ENCODE assay signal across 8 mouse cellular contexts in the genomic region with DNA sequence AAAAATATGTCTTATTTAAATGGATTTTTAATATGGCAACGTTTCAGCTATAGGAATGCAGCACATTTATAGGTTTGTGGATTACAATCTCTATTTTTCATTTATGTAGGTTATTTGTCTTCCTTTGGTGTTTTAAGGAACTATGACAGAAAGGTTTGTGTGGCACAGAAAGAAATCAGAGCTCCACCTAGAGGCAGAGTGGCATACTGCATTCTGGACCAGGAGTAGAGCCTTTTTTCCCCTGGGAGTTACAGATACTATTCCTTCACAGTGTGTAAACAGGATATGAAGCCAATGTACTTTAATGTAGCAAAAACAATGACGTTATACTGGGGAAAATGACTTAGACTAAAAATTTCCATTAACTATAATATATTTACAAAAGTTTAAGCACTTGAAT.
DNase-seq lines count a peak whose midpoint lies in the region; ATAC-seq lines count a peak whose summit lies in the region.

No protein-coding gene starts in this region.

- no peak overlapping the region for H3K9ac ChIP-seq in forebrain, embryonic 13.5 days

- H3K4me2 ChIP-seq in forebrain, embryonic 13.5 days = no peak overlapping the region

- DNase-seq in ovary, postnatal 10 days (ENCODE audit: low spot score) = peak; percentile 10
- no peak for DNase-seq in ovary, adult 18-20 months (ENCODE audit: low spot score)
- DNase-seq in adrenal gland, postnatal 36 days = peak; percentile 52 to 72
- peak; percentile 87 for DNase-seq in induced T-regulatory cell, adult 2 months (ENCODE audit: low read depth)
- DNase-seq in left cerebral cortex, adult 8-10 months (ENCODE audit: low spot score in 2 of 2) = peak; percentile 15
- DNase-seq in thymus, postnatal 4 days = peak; percentile 78

- no peaks in the 10 kb centered on the region for H3K4me1 ChIP-seq in forebrain, embryonic 13.5 days

- peak; percentile 77 for ATAC-seq in forebrain, embryonic 13.5 days
- ATAC-seq in neutrophil, adult 5-6 weeks (ENCODE audit: extremely low read depth, insufficient number of reproducible peaks, low FRiP score, poor library complexity, severe bottlenecking) = peak; percentile 100

- no peaks in the 10 kb centered on the region for H3K27me3 ChIP-seq in forebrain, embryonic 13.5 days

- H3K27ac ChIP-seq in forebrain, embryonic 13.5 days = no peak overlapping the region

- no peaks in the 10 kb centered on the region for H3K9me3 ChIP-seq in forebrain, embryonic 13.5 days (replicated peaks)

- no peak overlapping the region for H3K4me3 ChIP-seq in forebrain, embryonic 13.5 days

- no peaks in the 10 kb centered on the region for H3K36me3 ChIP-seq in forebrain, embryonic 13.5 days (ENCODE audit: poor library complexity, severe bottlenecking)

- 3% methylated on average over 2 of the region's 2 CpGs for WGBS in forebrain, embryonic 13.5 days
